Mouse (Mus musculus): ENCODE results near the gene Cept1.

The Cept1 gene

GRCm38 (mm10) chr3:106494417-106494950 lies 53.1 kb downstream of the Cept1 start:
- DNase-seq: no peak

GRCm38 (mm10) chr3:106493882-106494281 lies 53.7 kb downstream of the Cept1 start:
- DNase-seq: no peak

GRCm38 (mm10) chr3:106493202-106493601 lies 54.4 kb downstream of the Cept1 start:
- DNase-seq: no peak

GRCm38 (mm10) chr3:106492723-106493122 lies 54.9 kb downstream of the Cept1 start:
- no peak for DNase-seq

- no peak for DNase-seq
These were observed 57.4 kb downstream of the Cept1 start for GRCm38 (mm10) chr3:106490239-106490638.

- no peak for DNase-seq
These were observed 60.1 kb downstream of the Cept1 start for GRCm38 (mm10) chr3:106487551-106487950.

GRCm38 (mm10) chr3:106485810-106486209 lies 61.8 kb downstream of the Cept1 start:
- no peak for DNase-seq

GRCm38 (mm10) chr3:106484861-106485260 lies 62.7 kb downstream of the Cept1 start:
- DNase-seq: no peak

GRCm38 (mm10) chr3:106483796-106484405 lies 63.7 kb downstream of the Cept1 start:
- no peak for DNase-seq

GRCm38 (mm10) chr3:106483297-106483696 lies 64.3 kb downstream of the Cept1 start:
- no peak for DNase-seq

GRCm38 (mm10) chr3:106482281-106483081 lies 65.1 kb downstream of the Cept1 start, which contains the start of gene Dennd2d:
Gene Dennd2d (plus strand): TSS chr3:106482405.
- peak; percentile 67 to 78 for DNase-seq

- DNase-seq: no peak
These were observed 70.7 kb downstream of the Cept1 start for GRCm38 (mm10) chr3:106476863-106477262.

GRCm38 (mm10) chr3:106474210-106474609 lies 73.4 kb downstream of the Cept1 start:
- no peak for DNase-seq

- no peak for DNase-seq
These were observed 82.9 kb downstream of the Cept1 start for GRCm38 (mm10) chr3:106464750-106465149.

- no peak for DNase-seq
These were observed 85.1 kb downstream of the Cept1 start for GRCm38 (mm10) chr3:106462493-106462892.

- no peak for DNase-seq
These were observed 85.5 kb downstream of the Cept1 start for GRCm38 (mm10) chr3:106462059-106462470.

- DNase-seq: no peak
These were observed 90.2 kb downstream of the Cept1 start for GRCm38 (mm10) chr3:106457298-106457869.

- no peak for DNase-seq
These were observed 95.0 kb downstream of the Cept1 start for GRCm38 (mm10) chr3:106452616-106453015.

Data from kidney, postnatal 4 days (tissue).